Mouse (Mus musculus) left cerebral cortex, adult 8-10 months (tissue): ENCODE results near the gene Cxcl3. TPM values are rescaled to one million over a fixed set of nuclear protein-coding genes. Genes with fewer than 3 reads are reported as not detected.

Experiments
- DNase-seq, 2 experiments: peaks; one replicate each; pipeline ENCODE4 v3.0.0; 2022; ENCODE audit warnings: low spot score in 2 of 2
- total RNA-seq, 4 experiments: library from RNA; stranded (reverse); gene quantifications; 2 replicates each; pipeline ENCODE4 v1.2.4; 2022

Gene Cxcl3
- total RNA-seq = not detected

- DNase-seq = no peak
These were observed at the start of gene Cxcl3 for GRCm38 (mm10) chr5:90785659-90786588. TSS of gene Cxcl3 (plus strand) at chr5:90786103.

- no peak for DNase-seq
These were observed 43.9 kb upstream of the Cxcl3 start for GRCm38 (mm10) chr5:90742029-90742428.

- no peak for DNase-seq
These were observed 32.0 kb upstream of the Cxcl3 start for GRCm38 (mm10) chr5:90753934-90754333.

- no peak for DNase-seq
These were observed 27.8 kb upstream of the Cxcl3 start for GRCm38 (mm10) chr5:90758020-90758605.

GRCm38 (mm10) chr5:90759077-90760065 lies 26.5 kb upstream of the Cxcl3 start, which contains the start of gene Cxcl5:
TSS of gene Cxcl5 (plus strand) at chr5:90759360.
- no peak for DNase-seq

- no peak for DNase-seq
These were observed 25.6 kb upstream of the Cxcl3 start for GRCm38 (mm10) chr5:90760303-90760702.

- DNase-seq = no peak
These were observed 25.1 kb upstream of the Cxcl3 start for GRCm38 (mm10) chr5:90760844-90761243.

- DNase-seq = no peak
These were observed 24.1 kb upstream of the Cxcl3 start for GRCm38 (mm10) chr5:90761834-90762233.

GRCm38 (mm10) chr5:90763912-90764665 lies 21.8 kb upstream of the Cxcl3 start:
- DNase-seq = no peak

GRCm38 (mm10) chr5:90765821-90766606 lies 19.9 kb upstream of the Cxcl3 start:
- no peak for DNase-seq

GRCm38 (mm10) chr5:90768218-90768617 lies 17.7 kb upstream of the Cxcl3 start, which contains the start of gene Ppbp:
TSS of gene Ppbp (plus strand) at chr5:90768518.
- no peak for DNase-seq

- DNase-seq = no peak
These were observed 14.5 kb upstream of the Cxcl3 start for GRCm38 (mm10) chr5:90771369-90771768.

- DNase-seq = no peak
These were observed 13.8 kb upstream of the Cxcl3 start, which contains the start of gene Pf4 for GRCm38 (mm10) chr5:90771880-90772653. TSS of gene Pf4 (plus strand) at chr5:90772435.

GRCm38 (mm10) chr5:90775562-90775961 lies 10.3 kb upstream of the Cxcl3 start:
- no peak for DNase-seq

GRCm38 (mm10) chr5:90777621-90778020 lies 8.3 kb upstream of the Cxcl3 start:
- no peak for DNase-seq

GRCm38 (mm10) chr5:90778856-90779255 lies 7.0 kb upstream of the Cxcl3 start:
- DNase-seq = no peak

- no peak for DNase-seq
These were observed 2.2 kb upstream of the Cxcl3 start for GRCm38 (mm10) chr5:90783697-90784096.

GRCm38 (mm10) chr5:90788114-90788513 lies 2.2 kb downstream of the Cxcl3 start:
- DNase-seq = no peak
